In genomic region chr12:91736221-91736980, GRCm38 (mm10) we compare ENCODE assay signal across 14 mouse cellular contexts. TPM values are rescaled to one million over a fixed set of nuclear protein-coding genes. Genes with fewer than 3 reads are reported as not detected.
DNase-seq lines count a peak whose midpoint lies in the region; ATAC-seq and TF ChIP-seq lines count a peak whose summit lies in the region.
"Had no signal": no experiment of that assay in that cellular context is flagged by ENCODE, and none has a peak within 500 bp of the region (broad histone marks: within the 10 kb centered on the region; RNA-seq: fewer than 3 reads in every experiment).

No protein-coding gene starts in this region.

- no peak for TF ChIP-seq EP300 in heart, adult 2 months (IDR thresholded peaks at IDR 0.05; ENCODE audit: insufficient read depth, low read depth, low read length)
- no peak for TF ChIP-seq EP300 in liver, embryonic 14.5 days (IDR thresholded peaks at IDR 0.05; ENCODE audit: low read depth)

- H3K4me1 ChIP-seq in heart, embryonic 11.5 days (ENCODE audit: control insufficient read depth, insufficient read depth, low read length) = peaks cover 3% of the 10 kb centered on the region; the same call in 1 of the 2 replicates
- no peaks in the 10 kb centered on the region; the same call in 1 of the 2 replicates for H3K4me1 ChIP-seq in heart, adult 2 months (ENCODE audit: control insufficient read depth, insufficient read depth, low read length)
- H3K4me1 ChIP-seq in liver, embryonic 14.5 days (replicated peaks; ENCODE audit: control insufficient read depth in 2 of 2, insufficient read depth in 2 of 2, low read length in 1 of 2) = peaks cover 0 to 28% of the 10 kb centered on the region in 2 experiments; a peak in 3 of 4 replicates
- H3K4me1 ChIP-seq in hindbrain, embryonic 11.5 days (replicated peaks; ENCODE audit: control insufficient read depth, insufficient read depth, low read length) = no peaks in the 10 kb centered on the region
- H3K4me1 ChIP-seq: hindbrain, embryonic 12.5 days; neural tube, embryonic 13.5 days had no signal

- no peak for TF ChIP-seq CTCF in heart, adult 2 months (IDR thresholded peaks at IDR 0.05)
- no peak for TF ChIP-seq CTCF in liver, embryonic 14.5 days (IDR thresholded peaks at IDR 0.05; ENCODE audit: low read depth)

- no peaks in the 10 kb centered on the region for H3K9me3 ChIP-seq in heart, embryonic 11.5 days (replicated peaks; ENCODE audit: control insufficient read depth, low read length)
- H3K9me3 ChIP-seq in liver, embryonic 14.5 days (ENCODE audit: control insufficient read depth, low read length) = no peaks in the 10 kb centered on the region
- no peaks in the 10 kb centered on the region for H3K9me3 ChIP-seq in hindbrain, embryonic 11.5 days (ENCODE audit: control insufficient read depth, low read length)
- H3K9me3 ChIP-seq: hindbrain, embryonic 12.5 days; neural tube, embryonic 13.5 days had no signal

- no peak overlapping the region for H3K27ac ChIP-seq in heart, embryonic 11.5 days (ENCODE audit: low read depth, low read length)
- no peak overlapping the region for H3K27ac ChIP-seq in heart, adult 2 months
- no peak overlapping the region for H3K27ac ChIP-seq in liver, embryonic 14.5 days
- H3K27ac ChIP-seq in hindbrain, embryonic 11.5 days (ENCODE audit: low read depth, low read length) = no peak overlapping the region
- H3K27ac ChIP-seq: hindbrain, embryonic 12.5 days; neural tube, embryonic 13.5 days had no signal

- no peaks in the 10 kb centered on the region for H3K79me2 ChIP-seq in heart, adult 2 months (replicated peaks; ENCODE audit: control insufficient read depth, insufficient read depth, low read length)

- 84% methylated on average over 15 of the region's 15 CpGs for WGBS in heart, embryonic 11.5 days (ENCODE audit: insufficient replicate concordance)
- WGBS in heart, adult 2 months = 73% methylated on average over 15 of the region's 15 CpGs
- 41% methylated on average over 15 of the region's 15 CpGs for WGBS in liver, embryonic 14.5 days (ENCODE audit: insufficient replicate concordance)
- WGBS in hindbrain, embryonic 11.5 days = 92% methylated on average over 15 of the region's 15 CpGs

- no peak for TF ChIP-seq POLR2A in heart, adult 2 months (IDR thresholded peaks at IDR 0.05; ENCODE audit: insufficient read depth, low read depth, low read length)

- H3K27me3 ChIP-seq in heart, embryonic 11.5 days (ENCODE audit: control insufficient read depth, insufficient read depth, low read length) = no peaks in the 10 kb centered on the region
- no peaks in the 10 kb centered on the region for H3K27me3 ChIP-seq in heart, adult 2 months (ENCODE audit: control insufficient read depth, insufficient read depth, low read length)
- no peaks in the 10 kb centered on the region for H3K27me3 ChIP-seq in liver, embryonic 14.5 days (ENCODE audit: control insufficient read depth, insufficient read depth, low read length)
- H3K27me3 ChIP-seq in splenic B cell, adult 2 months (ENCODE audit: control insufficient read depth, insufficient read depth, low read length, poor library complexity, severe bottlenecking) = no peaks in the 10 kb centered on the region
- no peaks in the 10 kb centered on the region for H3K27me3 ChIP-seq in hindbrain, embryonic 11.5 days (ENCODE audit: control insufficient read depth, insufficient read depth, low read length)
- H3K27me3 ChIP-seq: hindbrain, embryonic 12.5 days; neural tube, embryonic 13.5 days had no signal

- no peak for DNase-seq in heart, adult 2 months
- DNase-seq in ZHBTc4 (ENCODE audit: low read depth, low spot score) = peak; percentile 54
- no peak for DNase-seq in liver, embryonic 14.5 days (ENCODE audit: low read depth in 3 of 3, low spot score in 3 of 3)
- DNase-seq in splenic B cell, adult 2 months (ENCODE audit: low read depth, low spot score) = peak; percentile 17
- no peak for DNase-seq in right cerebral cortex, postnatal 4 days
- DNase-seq in ovary, postnatal 10 days (ENCODE audit: low spot score) = no peak
- no peak for DNase-seq in hindbrain, embryonic 11.5 days (ENCODE audit: low spot score)
- DNase-seq: cerebellum, adult 9-11 months; lung, embryonic 14.5 days; midbrain, embryonic 14.5 days; right cerebral cortex, postnatal 25 days had no signal

- no peak overlapping the region for H3K9ac ChIP-seq in heart, embryonic 11.5 days (ENCODE audit: low read depth, low read length)
- H3K9ac ChIP-seq in heart, adult 2 months (ENCODE audit: low read depth, low read length) = no peak overlapping the region
- H3K9ac ChIP-seq in liver, embryonic 14.5 days (replicated peaks) = no peak overlapping the region
- no peak overlapping the region for H3K9ac ChIP-seq in hindbrain, embryonic 11.5 days (ENCODE audit: low read depth, low read length)
- H3K9ac ChIP-seq: hindbrain, embryonic 12.5 days; lung, embryonic 14.5 days; neural tube, embryonic 13.5 days had no signal

- H3K4me2 ChIP-seq in heart, embryonic 11.5 days = no peak overlapping the region
- H3K4me2 ChIP-seq in liver, embryonic 14.5 days (ENCODE audit: low read depth) = no peak overlapping the region
- no peak overlapping the region for H3K4me2 ChIP-seq in hindbrain, embryonic 11.5 days (replicated peaks; ENCODE audit: low read depth, low read length)
- H3K4me2 ChIP-seq: hindbrain, embryonic 12.5 days; lung, embryonic 14.5 days; neural tube, embryonic 13.5 days had no signal

- no peaks in the 10 kb centered on the region for H3K36me3 ChIP-seq in heart, embryonic 11.5 days (ENCODE audit: control insufficient read depth, insufficient read depth, low read length)
- H3K36me3 ChIP-seq in heart, adult 2 months (ENCODE audit: control insufficient read depth, insufficient read depth, low read length) = no peaks in the 10 kb centered on the region
- peaks cover 48% of the 10 kb centered on the region for H3K36me3 ChIP-seq in liver, embryonic 14.5 days (replicated peaks; ENCODE audit: control insufficient read depth, insufficient read depth, low read depth)
- no peaks in the 10 kb centered on the region for H3K36me3 ChIP-seq in splenic B cell, adult 2 months (ENCODE audit: control insufficient read depth, insufficient read depth, low read length, poor library complexity, severe bottlenecking)
- H3K36me3 ChIP-seq in hindbrain, embryonic 11.5 days (ENCODE audit: control insufficient read depth, insufficient read depth, low read length) = no peaks in the 10 kb centered on the region
- H3K36me3 ChIP-seq: hindbrain, embryonic 12.5 days had no signal

- H3K4me3 ChIP-seq in heart, embryonic 11.5 days (ENCODE audit: low read depth, low read length) = no peak overlapping the region
- no peak overlapping the region for H3K4me3 ChIP-seq in heart, adult 2 months
- H3K4me3 ChIP-seq in liver, embryonic 14.5 days (ENCODE audit: insufficient read depth in 1 of 2, low read depth in 2 of 2, low read length in 2 of 2) = no peak overlapping the region
- H3K4me3 ChIP-seq in hindbrain, embryonic 11.5 days (ENCODE audit: low read depth, low read length) = no peak overlapping the region
- H3K4me3 ChIP-seq: hindbrain, embryonic 12.5 days; neural tube, embryonic 13.5 days had no signal

- ATAC-seq in heart, embryonic 11.5 days (replicated peaks; ENCODE audit: insufficient number of reproducible peaks, low FRiP score, low TSS enrichment) = 0 out of 2 replicates have a peak, but pooled peaks have one; percentile 50
- ATAC-seq in liver, embryonic 14.5 days (ENCODE audit: insufficient read depth) = peak; percentile 64
- ATAC-seq in hindbrain, embryonic 11.5 days (ENCODE audit: low FRiP score) = no peak

- intact Hi-C loops in heart, adult 2 months (cut with DNase I) = no loop called here

RNA-seq across cellular contexts. Expression of gene Ston2, which starts 51.8 kb away (rescaled TPM):
- 3.5 and 6.7 TPM in 2 replicates for polyA plus RNA-seq in heart, embryonic 11.5 days (2014; fragmentation: Nextera tagmentation; extraction: Ambion mirVana)
- 1 to 10 TPM; 3.6 to 4.1 TPM for total RNA-seq in heart, adult 2 months (2021)
- polyA plus RNA-seq in heart, adult 2 months (2012; rRNA removed) = 4.7 and 6.7 TPM in 2 replicates
- 21.6 and 26.6 TPM in 2 replicates for polyA plus RNA-seq in liver, embryonic 14.5 days (2012; rRNA removed)
- 15.4 and 16.9 TPM in 2 replicates for polyA plus RNA-seq in liver, embryonic 14.5 days (2014; fragmentation: Nextera tagmentation; extraction: Ambion mirVana)
- 6.8 and 10.5 TPM in 2 replicates for polyA plus RNA-seq in hindbrain, embryonic 11.5 days (2014; fragmentation: Nextera tagmentation; extraction: Ambion mirVana)

Comparison
In these comparisons a context has a peak if more than half of its experiments do, and no peak if none do; other contexts are left out.
1. DNase-seq: peak in ZHBTc4 (single experiment) and splenic B cell, adult 2 months (single experiment); none in heart, adult 2 months (0 of 2), liver, embryonic 14.5 days (0 of 3), right cerebral cortex, postnatal 4 days (single experiment), ovary, postnatal 10 days (single experiment) and hindbrain, embryonic 11.5 days (single experiment).